11 mouse cellular contexts compared by ENCODE assay signal in genomic region chr1:164210899-164211298, GRCm38 (mm10).
"Had no signal": no experiment of that assay in that cellular context is flagged by ENCODE, and none has a peak within 500 bp of the region (broad histone marks: within the 10 kb centered on the region; RNA-seq: fewer than 3 reads in every experiment).

No protein-coding gene starts in this region.

- H3K27ac ChIP-seq: layer of hippocampus, adult 2 months; limb, embryonic 12.5 days; lung, embryonic 15.5 days; macrophage; midbrain, embryonic 15.5 days; neural tube, embryonic 12.5 days; stomach, embryonic 15.5 days had no signal

- H3K9ac ChIP-seq: limb, embryonic 12.5 days; lung, embryonic 15.5 days; midbrain, embryonic 15.5 days; neural tube, embryonic 12.5 days; stomach, embryonic 15.5 days had no signal

- H3K36me3 ChIP-seq: limb, embryonic 12.5 days; lung, embryonic 15.5 days; midbrain, embryonic 15.5 days; neural tube, embryonic 12.5 days; stomach, embryonic 15.5 days had no signal

- H3K4me3 ChIP-seq: layer of hippocampus, adult 2 months; limb, embryonic 12.5 days; lung, embryonic 15.5 days; megakaryocyte, embryonic 14.5 days; midbrain, embryonic 15.5 days; neural tube, embryonic 12.5 days; stomach, embryonic 15.5 days had no signal

- DNase-seq: lung, postnatal 14 days; right cerebral cortex, postnatal 4 days; thymus, postnatal 4 days had no signal

- H3K27me3 ChIP-seq: limb, embryonic 12.5 days; lung, embryonic 15.5 days; megakaryocyte, embryonic 14.5 days; midbrain, embryonic 15.5 days; neural tube, embryonic 12.5 days; stomach, embryonic 15.5 days had no signal

- H3K4me1 ChIP-seq: limb, embryonic 12.5 days; megakaryocyte, embryonic 14.5 days; midbrain, embryonic 15.5 days; neural tube, embryonic 12.5 days; stomach, embryonic 15.5 days had no signal
